Mouse (Mus musculus): Measurements from ENCODE around the gene Senp2. TPM values are rescaled to one million over a fixed set of nuclear protein-coding genes. Genes with fewer than 3 reads are reported as not detected.
A peak's percentile ranks its signal among the peaks of the same experiment; 100 is the strongest.
"Not testable (repeated sequence)": the region's sequence is repeated elsewhere in the genome, so short reads cannot be mapped to it uniquely, and the experiment has no call there.

Gene Senp2
- polyA plus RNA-seq, 2 experiments, result 42.6 to 43.7 TPM

- TF ChIP-seq POLR2A (IDR thresholded peaks at IDR 0.05; ENCODE audit: borderline replicate concordance, extremely low read depth, insufficient read depth, insufficient read length), result no peak
- Histone ChIP-seq H3K4me1 (ENCODE audit: control insufficient read depth, insufficient read depth, low read length) (no peaks in the 10 kb centered on the region), H3K4me2 (replicated peaks; ENCODE audit: low read depth, low read length, severe bottlenecking) (no peak overlapping the region), H3K27ac (replicated peaks; ENCODE audit: low read depth, low read length) (no peak overlapping the region), H3K9ac (ENCODE audit: low read depth, low read length, severe bottlenecking) (no peak overlapping the region), H3K36me3 (ENCODE audit: control insufficient read depth, insufficient read depth, low read length) (no peaks in the 10 kb centered on the region), H3K4me3 (replicated peaks; ENCODE audit: low read length) (no peak overlapping the region), H3K9me3 (ENCODE audit: control insufficient read depth, low read length) (no peaks in the 10 kb centered on the region), H3K27me3 (ENCODE audit: control insufficient read depth, insufficient read depth, low read length) (no peaks in the 10 kb centered on the region)
- no peak for DNase-seq (ENCODE audit: low spot score)
- 68% methylated on average over 5 of the region's 5 CpGs for WGBS
- no peak for ATAC-seq (ENCODE audit: low FRiP score, low read depth)
Observed at GRCm38 (mm10) chr16:21987956-21988355, 21.3 kb upstream of the Senp2 start.

GRCm38 (mm10) chr16:21990893-21991292 is 18.4 kb upstream of the Senp2 start:
- H3K36me3 ChIP-seq (ENCODE audit: control insufficient read depth, insufficient read depth, low read length); DNase-seq (ENCODE audit: low spot score); H3K4me2 ChIP-seq (replicated peaks; ENCODE audit: low read depth, low read length, severe bottlenecking); H3K9me3 ChIP-seq (ENCODE audit: control insufficient read depth, low read length); H3K9ac ChIP-seq (ENCODE audit: low read depth, low read length, severe bottlenecking); H3K27me3 ChIP-seq (ENCODE audit: control insufficient read depth, insufficient read depth, low read length); ATAC-seq (ENCODE audit: low FRiP score, low read depth); H3K4me1 ChIP-seq (ENCODE audit: control insufficient read depth, insufficient read depth, low read length); H3K4me3 ChIP-seq (replicated peaks; ENCODE audit: low read length); H3K27ac ChIP-seq (replicated peaks; ENCODE audit: low read depth, low read length): not testable (repeated sequence)

- Histone ChIP-seq H3K9ac (ENCODE audit: low read depth, low read length, severe bottlenecking) (no peak overlapping the region), H3K4me3 (replicated peaks; ENCODE audit: low read length) (no peak overlapping the region), H3K36me3 (ENCODE audit: control insufficient read depth, insufficient read depth, low read length) (no peaks in the 10 kb centered on the region), H3K27me3 (ENCODE audit: control insufficient read depth, insufficient read depth, low read length) (no peaks in the 10 kb centered on the region), H3K4me1 (ENCODE audit: control insufficient read depth, insufficient read depth, low read length) (no peaks in the 10 kb centered on the region), H3K4me2 (replicated peaks; ENCODE audit: low read depth, low read length, severe bottlenecking) (no peak overlapping the region), H3K27ac (replicated peaks; ENCODE audit: low read depth, low read length) (no peak overlapping the region), H3K9me3 (ENCODE audit: control insufficient read depth, low read length) (no peaks in the 10 kb centered on the region)
- 73% methylated on average over 2 of the region's 2 CpGs for WGBS
- ATAC-seq (ENCODE audit: low FRiP score, low read depth) (no peak), DNase-seq (ENCODE audit: low spot score) (no peak)
- no peak for TF ChIP-seq POLR2A (IDR thresholded peaks at IDR 0.05; ENCODE audit: borderline replicate concordance, extremely low read depth, insufficient read depth, insufficient read length)
Observed at GRCm38 (mm10) chr16:21991774-21992173, 17.5 kb upstream of the Senp2 start.

GRCm38 (mm10) chr16:21995304-21995703 is 14.0 kb upstream of the Senp2 start, which contains the start of gene Liph:
Gene Liph (minus strand): TSS chr16:21995663.
- TF ChIP-seq POLR2A (IDR thresholded peaks at IDR 0.05; ENCODE audit: borderline replicate concordance, extremely low read depth, insufficient read depth, insufficient read length), result no peak
- no peak within 1 kb of the TSS for H3K9ac ChIP-seq (ENCODE audit: low read depth, low read length, severe bottlenecking)

GRCm38 (mm10) chr16:21996402-21996801 is 12.9 kb upstream of the Senp2 start:
- Histone ChIP-seq H3K9me3 (ENCODE audit: control insufficient read depth, low read length) (no peaks in the 10 kb centered on the region), H3K9ac (ENCODE audit: low read depth, low read length, severe bottlenecking) (no peak overlapping the region), H3K27ac (replicated peaks; ENCODE audit: low read depth, low read length) (no peak overlapping the region), H3K4me2 (replicated peaks; ENCODE audit: low read depth, low read length, severe bottlenecking) (no peak overlapping the region), H3K4me3 (replicated peaks; ENCODE audit: low read length) (no peak overlapping the region), H3K36me3 (ENCODE audit: control insufficient read depth, insufficient read depth, low read length) (no peaks in the 10 kb centered on the region), H3K27me3 (ENCODE audit: control insufficient read depth, insufficient read depth, low read length) (no peaks in the 10 kb centered on the region), H3K4me1 (ENCODE audit: control insufficient read depth, insufficient read depth, low read length) (no peaks in the 10 kb centered on the region)
- WGBS, result 52% methylated on average over 4 of the region's 4 CpGs
- DNase-seq (ENCODE audit: low spot score) (no peak), ATAC-seq (ENCODE audit: low FRiP score, low read depth) (no peak)
- no peak for TF ChIP-seq POLR2A (IDR thresholded peaks at IDR 0.05; ENCODE audit: borderline replicate concordance, extremely low read depth, insufficient read depth, insufficient read length)

More at GRCm38 (mm10) chr16:21995304-21995703, 14.0 kb upstream of the Senp2 start, which contains the start of gene Liph:
- Histone ChIP-seq H3K4me3 (replicated peaks; ENCODE audit: low read length) (0 out of 2 replicates have a peak within 1 kb of the TSS, but pooled peaks have one; percentile 9), H3K27me3 (ENCODE audit: control insufficient read depth, insufficient read depth, low read length) (no peaks in the 10 kb centered on the region), H3K27ac (replicated peaks; ENCODE audit: low read depth, low read length) (no peak within 1 kb of the TSS), H3K4me1 (ENCODE audit: control insufficient read depth, insufficient read depth, low read length) (no peaks in the 10 kb centered on the region), H3K9me3 (ENCODE audit: control insufficient read depth, low read length) (no peaks in the 10 kb centered on the region), H3K4me2 (replicated peaks; ENCODE audit: low read depth, low read length, severe bottlenecking) (peak within 1 kb of the TSS; percentile 36), H3K36me3 (ENCODE audit: control insufficient read depth, insufficient read depth, low read length) (no peaks in the 10 kb centered on the region)
- WGBS, result 6% methylated on average over 16 of the region's 16 CpGs
- ATAC-seq (ENCODE audit: low FRiP score, low read depth) (no peak), DNase-seq (ENCODE audit: low spot score) (peak; percentile 49)
